Mouse (Mus musculus) embryonic fibroblast, embryonic 13.5 days (primary cell): Measurements from ENCODE around the gene Pole4.

ENCODE experiments used
- CTCF ChIP-seq: IDR thresholded peaks from 2 replicates; pipeline ENCODE4 v1.5.1; 2011; ENCODE audit warnings: mild to moderate bottlenecking, control low read depth, low read length, moderate library complexity, borderline replicate concordance; ENCODE audit not compliant: insufficient read depth
- POLR2A ChIP-seq: IDR thresholded peaks from 2 replicates; pipeline ENCODE4 v1.6.1; 2011; ENCODE audit warnings: low read depth, mild to moderate bottlenecking, control low read depth, low read length, moderate library complexity

GRCm38 (mm10) chr6:82736626-82737600, 31.7 kb upstream of the Pole4 start:
- TF ChIP-seq CTCF (no peak), POLR2A (no peak)
